Mouse (Mus musculus): Measurements from ENCODE around the gene Ankrd34a. TPM values are rescaled to one million over a fixed set of nuclear protein-coding genes. Genes with fewer than 3 reads are reported as not detected.

Gene Ankrd34a
- polyA plus RNA-seq, 1 experiment from 2014 or later: 2.4 TPM

DNA sequence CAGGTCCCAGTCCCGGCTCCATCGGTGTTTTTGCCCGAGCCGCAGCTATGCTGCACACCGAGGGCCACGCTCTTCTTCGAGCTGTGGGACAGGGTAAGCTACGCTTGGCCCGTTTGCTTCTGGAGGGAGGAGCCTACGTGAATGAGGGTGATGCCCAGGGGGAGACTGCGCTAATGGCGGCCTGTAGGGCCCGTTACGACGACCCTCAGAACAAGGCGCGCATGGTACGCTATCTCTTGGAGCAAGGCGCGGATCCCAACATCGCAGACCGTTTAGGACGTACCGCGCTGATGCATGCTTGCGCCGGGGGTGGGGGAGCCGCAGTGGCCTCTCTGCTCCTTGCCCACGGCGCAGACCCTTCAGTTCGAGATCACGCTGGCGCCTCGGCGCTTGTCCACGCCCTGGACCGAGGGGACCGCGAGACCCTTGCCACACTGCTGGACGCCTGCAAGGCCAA lies 1.0 kb downstream of the Ankrd34a start:
- Histone ChIP-seq H3K27me3 (ENCODE audit: control insufficient read depth, insufficient read depth, low read length) (peaks cover 16% of the 10 kb centered on the region; the same call in 1 of the 2 replicates), H3K4me2 (replicated peaks; ENCODE audit: low read depth, low read length) (peak overlapping the region; percentile 90), H3K4me1 (replicated peaks; ENCODE audit: control insufficient read depth, insufficient read depth, low read length) (peaks cover 19% of the 10 kb centered on the region), H3K9me3 (ENCODE audit: control insufficient read depth, low read length) (no peaks in the 10 kb centered on the region), H3K36me3 (ENCODE audit: control insufficient read depth, insufficient read depth, low read length) (no peaks in the 10 kb centered on the region), H3K4me3 (ENCODE audit: low read depth, low read length) (peak overlapping the region; percentile 39), H3K27ac (ENCODE audit: low read depth, low read length) (peak overlapping the region; percentile 58; the same call in 1 of the 2 replicates), H3K9ac (ENCODE audit: low read depth, low read length) (peak overlapping the region; percentile 72)
- DNase-seq (ENCODE audit: low spot score) (peak; percentile 71), ATAC-seq (ENCODE audit: low FRiP score) (no peak)
- under 1% methylated on average over 37 of the region's 40 CpGs for WGBS

DNA sequence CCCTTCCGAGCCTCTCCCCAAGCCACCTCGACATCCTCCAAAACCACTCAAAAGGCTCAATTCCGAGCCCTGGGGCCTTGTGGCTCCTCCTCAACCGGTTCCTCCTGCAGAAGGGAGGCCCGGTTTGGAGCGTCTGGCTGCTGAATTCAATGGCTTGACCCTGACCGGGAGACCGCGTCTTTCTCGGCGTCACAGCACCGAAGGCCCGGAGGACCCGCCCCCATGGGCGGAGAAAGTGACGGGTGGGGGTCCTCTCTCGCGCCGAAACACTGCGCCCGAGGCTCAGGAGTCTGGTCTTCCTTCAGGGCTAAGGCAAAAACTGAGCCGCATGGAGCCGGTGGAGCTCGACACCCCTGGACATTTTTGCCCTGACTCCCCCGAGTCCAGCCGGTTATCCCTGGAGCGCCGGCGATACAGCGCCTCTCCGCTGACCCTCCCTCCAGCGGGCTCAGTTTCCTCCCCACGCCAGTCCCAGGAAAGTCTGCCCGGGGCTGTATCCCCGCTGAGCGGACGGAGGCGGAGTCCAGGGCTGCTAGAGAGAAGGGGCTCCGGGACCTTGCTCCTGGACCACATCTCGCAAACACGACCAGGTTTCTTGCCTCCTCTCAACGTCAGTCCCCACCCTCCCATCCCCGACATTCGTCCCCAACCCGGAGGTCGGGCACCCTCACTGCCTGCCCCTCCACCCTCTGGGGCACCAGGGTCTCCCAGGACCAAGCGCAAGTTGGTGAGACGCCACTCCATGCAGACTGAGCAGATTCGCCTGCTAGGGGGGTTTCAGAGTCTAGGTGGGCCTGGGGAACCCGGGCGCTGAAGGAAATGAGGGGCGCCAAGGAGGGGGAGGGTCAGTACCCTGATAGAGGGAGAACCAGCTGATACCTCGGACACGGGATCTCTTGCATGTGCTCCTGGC lies 2.0 kb downstream of the Ankrd34a start:
- Histone ChIP-seq H3K36me3 (ENCODE audit: control insufficient read depth, insufficient read depth, low read length) (no peaks in the 10 kb centered on the region), H3K4me3 (ENCODE audit: low read depth, low read length) (peak overlapping the region; percentile 39), H3K27me3 (ENCODE audit: control insufficient read depth, insufficient read depth, low read length) (peaks cover 16% of the 10 kb centered on the region; the same call in 1 of the 2 replicates), H3K27ac (ENCODE audit: low read depth, low read length) (peak overlapping the region; percentile 58; the same call in 1 of the 2 replicates), H3K4me2 (replicated peaks; ENCODE audit: low read depth, low read length) (peak overlapping the region; percentile 90), H3K9ac (ENCODE audit: low read depth, low read length) (peak overlapping the region; percentile 72), H3K4me1 (replicated peaks; ENCODE audit: control insufficient read depth, insufficient read depth, low read length) (peaks cover 19% of the 10 kb centered on the region), H3K9me3 (ENCODE audit: control insufficient read depth, low read length) (no peaks in the 10 kb centered on the region)
- ATAC-seq (ENCODE audit: low FRiP score) (peak; percentile 18; the same call in 1 of the 2 replicates), DNase-seq (ENCODE audit: low spot score) (peak; percentile 82)
- under 1% methylated on average over 54 of the region's 54 CpGs for WGBS

DNA sequence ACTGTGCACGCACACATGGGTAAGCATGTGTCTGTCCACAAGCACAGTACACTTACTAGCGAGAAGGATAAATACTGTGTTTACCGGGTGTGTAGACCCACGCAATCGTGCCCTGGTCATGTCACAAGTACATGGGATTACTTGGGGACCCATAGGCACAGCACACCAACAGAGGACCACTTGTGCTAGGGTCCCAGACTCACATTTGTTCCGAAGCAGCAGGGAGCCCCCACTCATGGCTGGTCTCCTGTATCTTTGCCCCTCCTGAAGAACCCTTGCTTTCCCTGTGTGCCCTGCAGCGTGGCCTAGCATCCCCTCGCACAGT lies 2.6 kb downstream of the Ankrd34a start:
- Histone ChIP-seq H3K27ac (ENCODE audit: low read depth, low read length) (no peak overlapping the region), H3K36me3 (ENCODE audit: control insufficient read depth, insufficient read depth, low read length) (no peaks in the 10 kb centered on the region), H3K9ac (ENCODE audit: low read depth, low read length) (no peak overlapping the region; the same call in 1 of the 2 replicates), H3K4me2 (replicated peaks; ENCODE audit: low read depth, low read length) (peak overlapping the region; percentile 90), H3K4me3 (ENCODE audit: low read depth, low read length) (peak overlapping the region; percentile 39), H3K9me3 (ENCODE audit: control insufficient read depth, low read length) (no peaks in the 10 kb centered on the region), H3K27me3 (ENCODE audit: control insufficient read depth, insufficient read depth, low read length) (peaks cover 16% of the 10 kb centered on the region; the same call in 1 of the 2 replicates), H3K4me1 (replicated peaks; ENCODE audit: control insufficient read depth, insufficient read depth, low read length) (peaks cover 19% of the 10 kb centered on the region)
- ATAC-seq (ENCODE audit: low FRiP score): no peak
- WGBS: 40% methylated on average over 8 of the region's 8 CpGs
- DNase-seq (ENCODE audit: low spot score): no peak

- H3K9ac ChIP-seq (ENCODE audit: low read depth, low read length): no peak overlapping the region
- peaks cover 19% of the 10 kb centered on the region for H3K4me1 ChIP-seq (replicated peaks; ENCODE audit: control insufficient read depth, insufficient read depth, low read length)
- H3K4me3 ChIP-seq (ENCODE audit: low read depth, low read length): no peak overlapping the region
- 64% methylated on average over 3 of the region's 3 CpGs for WGBS
- H3K27me3 ChIP-seq (ENCODE audit: control insufficient read depth, insufficient read depth, low read length): peaks cover 16% of the 10 kb centered on the region; the same call in 1 of the 2 replicates
- no peaks in the 10 kb centered on the region for H3K36me3 ChIP-seq (ENCODE audit: control insufficient read depth, insufficient read depth, low read length)
- H3K4me2 ChIP-seq (replicated peaks; ENCODE audit: low read depth, low read length): 0 out of 2 replicates have a peak overlapping the region, but pooled peaks have one; percentile 90
- DNase-seq (ENCODE audit: low spot score): no peak
- no peak for ATAC-seq (ENCODE audit: low FRiP score)
- no peak overlapping the region for H3K27ac ChIP-seq (ENCODE audit: low read depth, low read length)
- H3K9me3 ChIP-seq (ENCODE audit: control insufficient read depth, low read length): no peaks in the 10 kb centered on the region
These were observed 3.0 kb downstream of the Ankrd34a start for GRCm38 (mm10) chr3:96599411-96599810.

- ATAC-seq (ENCODE audit: low FRiP score) (peak; percentile 93), DNase-seq (ENCODE audit: low spot score) (peak; percentile 94)
- Histone ChIP-seq H3K27me3 (ENCODE audit: control insufficient read depth, insufficient read depth, low read length) (peaks cover 14% of the 10 kb centered on the region; the same call in 1 of the 2 replicates), H3K27ac (ENCODE audit: low read depth, low read length) (peak within 1 kb of the TSS; percentile 97), H3K4me2 (replicated peaks; ENCODE audit: low read depth, low read length) (peak within 1 kb of the TSS; percentile 61), H3K4me1 (replicated peaks; ENCODE audit: control insufficient read depth, insufficient read depth, low read length) (peaks cover 19% of the 10 kb centered on the region), H3K4me3 (ENCODE audit: low read depth, low read length) (peak within 1 kb of the TSS; percentile 87), H3K36me3 (ENCODE audit: control insufficient read depth, insufficient read depth, low read length) (no peaks in the 10 kb centered on the region), H3K9ac (ENCODE audit: low read depth, low read length) (peak within 1 kb of the TSS; percentile 78), H3K9me3 (ENCODE audit: control insufficient read depth, low read length) (no peaks in the 10 kb centered on the region)
- 2% methylated on average over 25 of the region's 27 CpGs for WGBS
These were observed 4.3 kb downstream of the Ankrd34a start, which contains the start of gene Lix1l for GRCm38 (mm10) chr3:96600639-96601250. TSS of gene Lix1l (plus strand) at chr3:96601149.

GRCm38 (mm10) chr3:96601251-96601787 lies 4.9 kb downstream of the Ankrd34a start:
- peak overlapping the region; percentile 61 for H3K4me2 ChIP-seq (replicated peaks; ENCODE audit: low read depth, low read length)
- peak overlapping the region; percentile 78 for H3K9ac ChIP-seq (ENCODE audit: low read depth, low read length)
- H3K4me1 ChIP-seq (replicated peaks; ENCODE audit: control insufficient read depth, insufficient read depth, low read length): peaks cover 18% of the 10 kb centered on the region
- DNase-seq (ENCODE audit: low spot score): peak; percentile 74
- no peaks in the 10 kb centered on the region for H3K9me3 ChIP-seq (ENCODE audit: control insufficient read depth, low read length)
- peak overlapping the region; percentile 97 for H3K27ac ChIP-seq (ENCODE audit: low read depth, low read length)
- peak overlapping the region; percentile 87 for H3K4me3 ChIP-seq (ENCODE audit: low read depth, low read length)
- H3K27me3 ChIP-seq (ENCODE audit: control insufficient read depth, insufficient read depth, low read length): peaks cover 9% of the 10 kb centered on the region; the same call in 1 of the 2 replicates
- no peaks in the 10 kb centered on the region for H3K36me3 ChIP-seq (ENCODE audit: control insufficient read depth, insufficient read depth, low read length)
- under 1% methylated on average over 28 of the region's 40 CpGs for WGBS
- ATAC-seq (ENCODE audit: low FRiP score): peak; percentile 66

GRCm38 (mm10) chr3:96601941-96602703 lies 5.7 kb downstream of the Ankrd34a start:
- Histone ChIP-seq H3K27ac (ENCODE audit: low read depth, low read length) (peak overlapping the region; percentile 97), H3K27me3 (ENCODE audit: control insufficient read depth, insufficient read depth, low read length) (peaks cover 2% of the 10 kb centered on the region; the same call in 1 of the 2 replicates), H3K4me2 (replicated peaks; ENCODE audit: low read depth, low read length) (peak overlapping the region; percentile 61), H3K4me3 (ENCODE audit: low read depth, low read length) (peak overlapping the region; percentile 87), H3K9ac (ENCODE audit: low read depth, low read length) (peak overlapping the region; percentile 78), H3K36me3 (ENCODE audit: control insufficient read depth, insufficient read depth, low read length) (no peaks in the 10 kb centered on the region), H3K4me1 (replicated peaks; ENCODE audit: control insufficient read depth, insufficient read depth, low read length) (peaks cover 10% of the 10 kb centered on the region), H3K9me3 (ENCODE audit: control insufficient read depth, low read length) (no peaks in the 10 kb centered on the region)
- 23% methylated on average over 10 of the region's 10 CpGs for WGBS
- peak; percentile 24 for DNase-seq (ENCODE audit: low spot score)
- ATAC-seq (ENCODE audit: low FRiP score): no peak

GRCm38 (mm10) chr3:96602704-96603084 lies 6.3 kb downstream of the Ankrd34a start:
- Histone ChIP-seq H3K4me3 (ENCODE audit: low read depth, low read length) (peak overlapping the region; percentile 87), H3K27ac (ENCODE audit: low read depth, low read length) (peak overlapping the region; percentile 97; the same call in 1 of the 2 replicates), H3K4me2 (replicated peaks; ENCODE audit: low read depth, low read length) (peak overlapping the region; percentile 61), H3K9me3 (ENCODE audit: control insufficient read depth, low read length) (no peaks in the 10 kb centered on the region), H3K4me1 (replicated peaks; ENCODE audit: control insufficient read depth, insufficient read depth, low read length) (peaks cover 4% of the 10 kb centered on the region), H3K36me3 (ENCODE audit: control insufficient read depth, insufficient read depth, low read length) (no peaks in the 10 kb centered on the region), H3K27me3 (ENCODE audit: control insufficient read depth, insufficient read depth, low read length) (peaks cover 2% of the 10 kb centered on the region; the same call in 1 of the 2 replicates), H3K9ac (ENCODE audit: low read depth, low read length) (peak overlapping the region; percentile 78)
- DNase-seq (ENCODE audit: low spot score): no peak
- no peak for ATAC-seq (ENCODE audit: low FRiP score)
- 48% methylated on average over 5 of the region's 5 CpGs for WGBS

Measured in hindbrain, embryonic 11.5 days (tissue).